Mouse (Mus musculus) CH12.LX (cell line): ENCODE measurements around the gene Slc9a9. TPM values are rescaled to one million over a fixed set of nuclear protein-coding genes. Genes with fewer than 3 reads are reported as not detected.

Experiments used
- DNase-seq: peaks from one replicate; pipeline ENCODE4 v3.0.0-alpha.2; 2013; ENCODE audit errors: extremely low read depth
- H3K27ac ChIP-seq: 2 replicates; pipeline ENCODE4 v1.5.1; 2012; ENCODE audit warnings: low read depth, mild to moderate bottlenecking, control low read depth, moderate library complexity; ENCODE audit not compliant: insufficient read depth
- H3K27me3 ChIP-seq: replicated peaks from 2 replicates; pipeline ENCODE3; 2012; ENCODE audit warnings: inconsistent platforms
- H3K36me3 ChIP-seq, 2 experiments: replicated peaks in 1 of 2; 2 replicates each; pipeline versions ENCODE3 to v1.6.1; 2012; ENCODE audit warnings: inconsistent platforms in 1 of 2, low read length in 1 of 2, mild to moderate bottlenecking in 1 of 2, mixed read lengths in 1 of 2, moderate library complexity in 1 of 2; ENCODE audit not compliant: control insufficient read depth in 1 of 2, insufficient read depth in 1 of 2
- H3K4me1 ChIP-seq, 2 experiments: 2 replicates each; pipeline ENCODE4 v1.6.1; 2012; ENCODE audit warnings: inconsistent platforms in 1 of 2, moderate library complexity in 1 of 2; ENCODE audit not compliant: insufficient read depth in 2 of 2, control insufficient read depth in 1 of 2
- H3K4me2 ChIP-seq: 2 replicates; pipeline ENCODE4 v1.6.1; 2012; ENCODE audit warnings: low read depth, mild to moderate bottlenecking, control low read depth; ENCODE audit not compliant: poor library complexity, insufficient read depth, severe bottlenecking
- H3K4me3 ChIP-seq, 3 experiments: fragments of 150-350 bp in 1 of 3; sonication (generic) in 1 of 3; replicated peaks in 1 of 3; 2 replicates each; pipeline versions ENCODE3 to v1.5.1; 2011 to 2012; ENCODE audit warnings: low read depth in 2 of 3, low read length in 2 of 3, mild to moderate bottlenecking in 2 of 3, moderate library complexity in 2 of 3, control low read depth in 1 of 3, improper control_type of control experiment in 1 of 3, inconsistent platforms in 1 of 3, mixed read lengths in 1 of 3; ENCODE audit not compliant: poor library complexity in 1 of 3
- H3K79me2 ChIP-seq: replicated peaks from 2 replicates; pipeline ENCODE4 v1.6.1; 2012; ENCODE audit warnings: mild to moderate bottlenecking, moderate library complexity; ENCODE audit not compliant: control insufficient read depth, poor library complexity, insufficient read depth, severe bottlenecking; ENCODE audit errors: extremely low read depth
- H3K9ac ChIP-seq: 2 replicates; pipeline ENCODE4 v1.6.1; 2012; ENCODE audit warnings: low read depth, mild to moderate bottlenecking, control low read depth, moderate library complexity; ENCODE audit not compliant: insufficient read depth
- H3K9me3 ChIP-seq: replicated peaks from 2 replicates; pipeline ENCODE3; 2012; ENCODE audit warnings: low read length, inconsistent platforms, mixed read lengths
- BHLHE40 ChIP-seq: IDR thresholded peaks from 2 replicates; pipeline ENCODE4 v1.6.1; 2011; ENCODE audit warnings: mild to moderate bottlenecking, low read depth, low read length, improper control_type of control experiment
- CHD2 ChIP-seq: IDR thresholded peaks from 2 replicates; pipeline ENCODE4 v1.6.1; 2011; ENCODE audit warnings: low read length, improper control_type of control experiment
- CTCF ChIP-seq, 2 experiments: IDR thresholded peaks in 1 of 2; conservative IDR thresholded peaks in 1 of 2; 2 replicates each; pipeline ENCODE4 v1.5.1; 2011 to 2012; ENCODE audit warnings: low read depth in 2 of 2, low read length in 2 of 2, improper control_type of control experiment in 1 of 2, inconsistent platforms in 1 of 2, mild to moderate bottlenecking in 1 of 2, moderate library complexity in 1 of 2
- E2F4 ChIP-seq: IDR thresholded peaks from 2 replicates; pipeline ENCODE4 v1.6.1; 2011; ENCODE audit warnings: low read depth, low read length, improper control_type of control experiment; ENCODE audit not compliant: insufficient replicate concordance
- ELF1 ChIP-seq: IDR thresholded peaks from 2 replicates; pipeline ENCODE4 v1.6.1; 2014; ENCODE audit warnings: low read depth, mild to moderate bottlenecking, inconsistent platforms, low read length, improper control_type of control experiment
- ETS1 ChIP-seq: conservative IDR thresholded peaks from 2 replicates; pipeline ENCODE4 v1.6.1; 2012; ENCODE audit warnings: low read depth, mild to moderate bottlenecking, inconsistent platforms, low read length, improper control_type of control experiment, moderate library complexity
- HCFC1 ChIP-seq: IDR thresholded peaks from 2 replicates; pipeline ENCODE4 v1.6.1; 2012; ENCODE audit warnings: low read depth, mild to moderate bottlenecking, inconsistent platforms, low read length, improper control_type of control experiment
- IRF4 ChIP-seq: IDR thresholded peaks from 2 replicates; pipeline ENCODE4 v1.6.1; 2014; ENCODE audit warnings: low read depth, mild to moderate bottlenecking, inconsistent platforms, low read length, improper control_type of control experiment
- JUN ChIP-seq: IDR thresholded peaks from 2 replicates; pipeline ENCODE4 v1.6.1; 2011; ENCODE audit warnings: low read depth, mild to moderate bottlenecking, low read length, improper control_type of control experiment, moderate library complexity; ENCODE audit not compliant: insufficient read depth
- JUND ChIP-seq: conservative IDR thresholded peaks from 2 replicates; pipeline ENCODE4 v1.6.1; 2011; ENCODE audit warnings: low read depth, low read length, improper control_type of control experiment
- KAT2A ChIP-seq: IDR thresholded peaks from 2 replicates; pipeline ENCODE4 v1.6.1; 2012; ENCODE audit warnings: low read length, improper control_type of control experiment, inconsistent platforms; ENCODE audit not compliant: insufficient replicate concordance
- MXI1 ChIP-seq: IDR thresholded peaks from 2 replicates; pipeline ENCODE4 v1.6.1; 2011; ENCODE audit warnings: mild to moderate bottlenecking, low read depth, low read length, improper control_type of control experiment
- MYC ChIP-seq: IDR thresholded peaks from 2 replicates; pipeline ENCODE4 v1.6.1; 2011; ENCODE audit warnings: low read depth, mild to moderate bottlenecking, improper control_type of control experiment, low read length
- NELFE ChIP-seq: IDR thresholded peaks from 2 replicates; pipeline ENCODE4 v1.6.1; 2011; ENCODE audit warnings: low read depth, low read length, improper control_type of control experiment
- NRF1 ChIP-seq: IDR thresholded peaks from 2 replicates; pipeline ENCODE4 v1.6.1; 2014; ENCODE audit warnings: low read depth, mild to moderate bottlenecking, inconsistent platforms, low read length, improper control_type of control experiment, moderate library complexity
- PAX5 ChIP-seq: IDR thresholded peaks from 2 replicates; pipeline ENCODE4 v1.6.1; 2012; ENCODE audit warnings: low read length, inconsistent platforms, mixed read lengths
- RAD21 ChIP-seq: IDR thresholded peaks from 2 replicates; pipeline ENCODE4 v1.6.1; 2011; ENCODE audit warnings: low read depth, mild to moderate bottlenecking, low read length, improper control_type of control experiment, moderate library complexity
- RCOR1 ChIP-seq: conservative IDR thresholded peaks from 2 replicates; pipeline ENCODE4 v1.6.1; 2012; ENCODE audit warnings: low read depth, mild to moderate bottlenecking, inconsistent platforms, low read length, improper control_type of control experiment
- SIN3A ChIP-seq: IDR thresholded peaks from 2 replicates; pipeline ENCODE4 v1.6.1; 2012; ENCODE audit warnings: low read length, improper control_type of control experiment, inconsistent platforms
- TCF12 ChIP-seq: IDR thresholded peaks from 2 replicates; pipeline ENCODE4 v1.6.1; 2014; ENCODE audit warnings: low read depth, mild to moderate bottlenecking, inconsistent platforms, low read length, improper control_type of control experiment
- UBTF ChIP-seq: IDR thresholded peaks from 2 replicates; pipeline ENCODE4 v1.6.1; 2012; ENCODE audit warnings: low read depth, mild to moderate bottlenecking, inconsistent platforms, low read length, improper control_type of control experiment, moderate library complexity
- USF1 ChIP-seq: IDR thresholded peaks from 2 replicates; pipeline ENCODE4 v1.6.1; 2014; ENCODE audit warnings: low read depth, mild to moderate bottlenecking, inconsistent platforms, low read length, improper control_type of control experiment
- USF2 ChIP-seq: conservative IDR thresholded peaks from 2 replicates; pipeline ENCODE4 v1.6.1; 2011; ENCODE audit warnings: low read depth, low read length, improper control_type of control experiment
- ZC3H11A ChIP-seq: IDR thresholded peaks from 2 replicates; pipeline ENCODE4 v1.6.1; 2012; ENCODE audit warnings: low read depth, mild to moderate bottlenecking, inconsistent platforms, low read length, improper control_type of control experiment
- ZKSCAN1 ChIP-seq: IDR thresholded peaks from 2 replicates; pipeline ENCODE4 v1.6.1; 2012; ENCODE audit warnings: low read depth, inconsistent platforms, low read length, improper control_type of control experiment, borderline replicate concordance
- ZMIZ1 ChIP-seq: IDR thresholded peaks from 2 replicates; pipeline ENCODE4 v1.6.1; 2012; ENCODE audit warnings: low read depth, mild to moderate bottlenecking, inconsistent platforms, low read length, improper control_type of control experiment
- ZNF384 ChIP-seq: IDR thresholded peaks from 2 replicates; pipeline ENCODE4 v1.6.1; 2012; ENCODE audit warnings: low read depth, low read length, improper control_type of control experiment, inconsistent platforms
- dilution Hi-C: fragments of 300-500 bp; cut with MboI; formaldehyde crosslinking; loops from 2 replicates; pipeline ENCODE4 v1.14.3; 2020; ENCODE audit warnings: low sequenced_read_pairs; ENCODE audit not compliant: extremely low pct_unique_long_range_greater_than_20kb, extremely low pct_ligation_motif_present
- in situ Hi-C: fragments of 300-500 bp; cut with MboI; formaldehyde crosslinking; loops from 3 replicates; pipeline ENCODE4 v1.14.3; 2019; ENCODE audit warnings: low sequenced_read_pairs, low pct_ligation_motif_present, low pct_unique_long_range_greater_than_20kb, mixed read lengths
- polyA plus RNA-seq: library from polyadenylated mRNA; unstranded; fragments of >175 nt; gene quantifications from 2 replicates; pipeline ENCODE4 v1.2.1, GENCODE M21; 2012; ENCODE audit warnings: low read depth; ENCODE audit not compliant: insufficient read length
- total RNA-seq, 2 experiments: library from RNA; depleted of rRNA; stranded (reverse); fragments of 300-350 nt in 1 of 2; fragments of >200 nt in 1 of 2; gene quantifications; 2 replicates each; pipeline ENCODE4 v1.2.3; 2012 to 2014

Slc9a9 gene
- total and polyA plus RNA-seq, 3 experiments, result not detected

GRCm38 (mm10) chr9:94668589-94668988, 1.1 kb upstream of the Slc9a9 start:
- H3K4me2 ChIP-seq, result no peak overlapping the region
- H3K9ac ChIP-seq, result no peak overlapping the region
- H3K27ac ChIP-seq, result no peak overlapping the region
- H3K4me3 ChIP-seq, result no peak overlapping the region
- in situ Hi-C loops (no loop called here), dilution Hi-C loops (no loop called here)
- DNase-seq, result no peak
- H3K27me3 ChIP-seq, result no peaks in the 10 kb centered on the region
- TF ChIP-seq BHLHE40, result no peak
- no peak for TF ChIP-seq JUND
- no peak for TF ChIP-seq HCFC1
- no peak for TF ChIP-seq SIN3A
- TF ChIP-seq E2F4, result no peak
- TF ChIP-seq USF2, result no peak
- TF ChIP-seq ZKSCAN1, result no peak
- TF ChIP-seq CTCF (conservative IDR thresholded peaks at IDR 0.05 in 1 of 2, IDR thresholded peaks at IDR 0.05 in 1 of 2; ENCODE audit: low read depth in 2 of 2, low read length in 2 of 2), result no peak
- no peak for TF ChIP-seq NRF1
- no peak for TF ChIP-seq ELF1
- TF ChIP-seq ZNF384, result no peak
- no peak for TF ChIP-seq ETS1
- no peak for TF ChIP-seq PAX5
- TF ChIP-seq JUN, result no peak
- TF ChIP-seq KAT2A, result no peak
- no peak for TF ChIP-seq TCF12
- TF ChIP-seq ZC3H11A, result no peak
- no peak for TF ChIP-seq ZMIZ1
- no peak for TF ChIP-seq USF1
- TF ChIP-seq UBTF, result no peak
- H3K79me2 ChIP-seq, result no peaks in the 10 kb centered on the region
- no peaks in the 10 kb centered on the region for H3K4me1 ChIP-seq
- H3K9me3 ChIP-seq, result peaks cover 74% of the 10 kb centered on the region
- H3K36me3 ChIP-seq, result no peaks in the 10 kb centered on the region

GRCm38 (mm10) chr9:94670704-94671103, 995 bp downstream of the Slc9a9 start:
- dilution Hi-C loops, result no loop called here
- peaks cover 70% of the 10 kb centered on the region for H3K9me3 ChIP-seq
- no peak overlapping the region for H3K4me3 ChIP-seq
- no peak overlapping the region for H3K27ac ChIP-seq
- no peak overlapping the region for H3K4me2 ChIP-seq
- H3K27me3 ChIP-seq, result no peaks in the 10 kb centered on the region
- no peak overlapping the region for H3K9ac ChIP-seq
- H3K36me3 ChIP-seq, result no peaks in the 10 kb centered on the region
- TF ChIP-seq NELFE, result no peak
- no peak for TF ChIP-seq RAD21
- TF ChIP-seq BHLHE40, result no peak
- no peak for TF ChIP-seq CHD2
- no peak for TF ChIP-seq MXI1
- TF ChIP-seq E2F4, result no peak
- TF ChIP-seq IRF4, result no peak
- no peak for TF ChIP-seq JUN
- no peak for TF ChIP-seq TCF12
- no peak for TF ChIP-seq RCOR1
- TF ChIP-seq MYC, result no peak
- TF ChIP-seq ELF1, result no peak
- TF ChIP-seq, all 38 proteins: peak for 0
- H3K79me2 ChIP-seq, result no peaks in the 10 kb centered on the region
- DNase-seq, result no peak
- H3K4me1 ChIP-seq, result no peaks in the 10 kb centered on the region
- in situ Hi-C loops, result no loop called here
